Mouse (Mus musculus) G1E-ER4 (cell line): ENCODE data around the gene Hectd4. TPM values are rescaled to one million over a fixed set of nuclear protein-coding genes. Genes with fewer than 3 reads are reported as not detected.

ENCODE experiments used
- GATA1 ChIP-seq: IDR thresholded peaks from one replicate; pipeline ENCODE4 v1.8.0; 2012; ENCODE audit warnings: low read length, inconsistent platforms
- polyA plus RNA-seq: library from polyadenylated mRNA; stranded (reverse); fragments of >175 nt; gene quantifications from 2 replicates; pipeline ENCODE4 v1.2.3, GENCODE M21; 2012

Gene Hectd4
- 15.6 and 19.3 TPM in 2 replicates for polyA plus RNA-seq

- no peak for TF ChIP-seq GATA1
These were observed at the start of gene Hectd4 for GRCm38 (mm10) chr5:121219980-121220731. Gene Hectd4, plus strand, starts transcription at chr5:121220219.

GRCm38 (mm10) chr5:121172835-121173234 is 47.2 kb upstream of the Hectd4 start:
- no peak for TF ChIP-seq GATA1

- no peak for TF ChIP-seq GATA1
These were observed 40.8 kb upstream of the Hectd4 start for GRCm38 (mm10) chr5:121179077-121179857.

- no peak for TF ChIP-seq GATA1
These were observed 36.8 kb upstream of the Hectd4 start for GRCm38 (mm10) chr5:121183269-121183668.

- no peak for TF ChIP-seq GATA1
These were observed 35.6 kb upstream of the Hectd4 start for GRCm38 (mm10) chr5:121184375-121184774.

- no peak for TF ChIP-seq GATA1
These were observed 35.0 kb upstream of the Hectd4 start for GRCm38 (mm10) chr5:121184945-121185551.

GRCm38 (mm10) chr5:121187580-121188001 is 32.4 kb upstream of the Hectd4 start:
- no peak for TF ChIP-seq GATA1

- TF ChIP-seq GATA1, result no peak
These were observed 31.8 kb upstream of the Hectd4 start for GRCm38 (mm10) chr5:121188265-121188664.

GRCm38 (mm10) chr5:121189182-121189581 is 30.8 kb upstream of the Hectd4 start:
- TF ChIP-seq GATA1, result no peak

GRCm38 (mm10) chr5:121190210-121190835 is 29.7 kb upstream of the Hectd4 start:
- TF ChIP-seq GATA1, result no peak

- TF ChIP-seq GATA1, result no peak
These were observed 29.0 kb upstream of the Hectd4 start, which contains the start of gene Ptpn11 for GRCm38 (mm10) chr5:121190836-121191583. Gene Ptpn11, minus strand, starts transcription at chr5:121191397.

GRCm38 (mm10) chr5:121191584-121191906 is 28.5 kb upstream of the Hectd4 start:
- TF ChIP-seq GATA1, result no peak

- TF ChIP-seq GATA1, result no peak
These were observed 25.8 kb upstream of the Hectd4 start for GRCm38 (mm10) chr5:121194173-121194572.

- TF ChIP-seq GATA1, result no peak
These were observed 23.3 kb upstream of the Hectd4 start for GRCm38 (mm10) chr5:121196764-121197163.

GRCm38 (mm10) chr5:121197337-121197736 is 22.7 kb upstream of the Hectd4 start:
- TF ChIP-seq GATA1, result no peak
